Comparison of ENCODE assay signal across 1 mouse cellular context in genomic region chr15:80112499-80112898, GRCm38 (mm10).
TF ChIP-seq lines count a peak whose summit lies in the region.

No protein-coding gene starts in this region.

TF ChIP-seq in MEL, 35 proteins besides CTCF, POLR2A, EP300 and RAD21:
- TF ChIP-seq ZKSCAN1 (IDR thresholded peaks at IDR 0.05; ENCODE audit: low read depth, low read length): 0 out of 2 replicates have a peak, but pooled peaks have one; percentile 37
- no peak for TF ChIP-seq RCOR1 (IDR thresholded peaks at IDR 0.05; ENCODE audit: low read depth, low read length)
- TF ChIP-seq SMC3 (IDR thresholded peaks at IDR 0.05; ENCODE audit: low read depth, low read length): peak; percentile 44; the same call in 1 of the 2 replicates
- TF ChIP-seq MAX (IDR thresholded peaks at IDR 0.05; ENCODE audit: low read length): 0 out of 2 replicates have a peak, but pooled peaks have one; percentile 13
- no peak for TF ChIP-seq HCFC1 (IDR thresholded peaks at IDR 0.05; ENCODE audit: low read depth, low read length)
- TF ChIP-seq ZC3H11A (IDR thresholded peaks at IDR 0.05; ENCODE audit: low read depth, low read length): peak; percentile 29; the same call in 1 of the 2 replicates
- TF ChIP-seq TCF12 (IDR thresholded peaks at IDR 0.05; ENCODE audit: low read depth, low read length): no peak
- peak; percentile 83 for TF ChIP-seq MYC (IDR thresholded peaks at IDR 0.05; ENCODE audit: low read depth, low read length)
